Mouse (Mus musculus): ENCODE data around the gene Tyro3. TPM values are rescaled to one million over a fixed set of nuclear protein-coding genes. Genes with fewer than 3 reads are reported as not detected.

Tyro3 gene
- total RNA-seq (2022), result 1 to 10 TPM; 1.7 to 3.3 (median 2.2) TPM

GRCm38 (mm10) chr2:119797279-119797783 lies at the start of gene Tyro3:
Tyro3 (plus strand) TSS chr2:119797733.
- DNase-seq (ENCODE audit: low spot score), result no peak

- no peak for DNase-seq (ENCODE audit: low spot score)
Measured at GRCm38 (mm10) chr2:119749260-119749659, 48.3 kb upstream of the Tyro3 start.

GRCm38 (mm10) chr2:119757601-119758100 lies 39.9 kb upstream of the Tyro3 start:
- DNase-seq (ENCODE audit: low spot score), result no peak

DNA sequence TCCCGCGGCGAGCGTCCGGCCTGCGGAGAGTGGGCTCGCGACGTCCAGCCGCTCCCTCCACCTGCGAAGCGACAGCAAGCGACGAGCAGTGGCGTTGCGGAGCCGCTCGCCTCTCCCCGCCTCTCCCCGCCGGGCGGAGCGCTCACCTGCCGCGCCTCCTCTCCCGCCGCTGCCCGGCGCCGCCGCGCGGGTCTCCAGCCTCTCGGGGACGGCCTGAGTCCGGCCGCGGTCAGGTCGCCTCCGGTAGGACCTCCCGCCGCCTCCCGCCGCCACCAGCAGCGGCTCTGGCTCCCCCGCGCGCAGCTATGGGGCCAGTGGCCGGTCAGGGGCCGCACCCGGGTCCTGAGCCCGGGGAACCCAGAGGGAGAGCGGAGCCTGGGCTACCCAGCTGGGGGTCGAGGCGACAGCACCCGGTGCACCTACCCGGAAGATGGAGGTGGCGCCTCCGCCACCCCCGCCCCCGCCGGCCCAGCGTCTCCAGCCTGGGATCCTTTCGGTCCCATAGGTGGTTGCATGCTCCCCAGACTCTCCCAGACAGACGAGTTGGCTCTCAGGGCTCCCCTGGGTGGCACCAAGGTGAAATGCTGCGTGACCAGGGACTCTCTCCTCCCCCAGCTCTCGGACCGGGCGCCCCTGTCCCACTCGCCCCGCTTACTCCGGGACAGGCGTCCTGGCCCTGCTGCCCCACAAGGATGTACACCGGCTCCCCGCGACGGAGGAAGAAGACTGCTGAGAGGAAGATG lies 39.3 kb upstream of the Tyro3 start:
- DNase-seq (ENCODE audit: low spot score), result no peak

- no peak for DNase-seq (ENCODE audit: low spot score)
Measured at GRCm38 (mm10) chr2:119758844-119759835, 38.4 kb upstream of the Tyro3 start.

DNA sequence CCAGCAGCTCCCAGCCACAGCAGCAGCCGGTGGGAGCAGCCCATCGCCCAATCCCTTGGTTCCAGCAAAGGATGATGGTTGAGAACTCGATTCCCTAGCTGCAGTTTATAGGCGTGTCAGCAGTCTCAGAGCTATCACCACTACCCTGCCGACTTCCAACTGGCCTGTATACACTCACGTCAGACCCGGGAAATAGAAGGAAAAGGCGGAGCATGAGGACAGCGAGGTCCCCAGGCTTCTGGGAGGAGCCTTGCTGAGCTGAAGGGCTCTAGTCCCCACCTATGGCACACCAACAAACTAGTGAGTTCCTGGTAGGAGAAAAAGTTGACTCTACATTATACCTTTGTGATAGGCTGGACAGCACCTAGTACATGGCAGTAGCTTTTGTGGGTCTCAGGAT lies 37.3 kb upstream of the Tyro3 start, which contains the start of gene Ltk:
Ltk (minus strand) TSS at position 181 of the 400 bp plus-strand sequence.
- DNase-seq (ENCODE audit: low spot score), result no peak

DNA sequence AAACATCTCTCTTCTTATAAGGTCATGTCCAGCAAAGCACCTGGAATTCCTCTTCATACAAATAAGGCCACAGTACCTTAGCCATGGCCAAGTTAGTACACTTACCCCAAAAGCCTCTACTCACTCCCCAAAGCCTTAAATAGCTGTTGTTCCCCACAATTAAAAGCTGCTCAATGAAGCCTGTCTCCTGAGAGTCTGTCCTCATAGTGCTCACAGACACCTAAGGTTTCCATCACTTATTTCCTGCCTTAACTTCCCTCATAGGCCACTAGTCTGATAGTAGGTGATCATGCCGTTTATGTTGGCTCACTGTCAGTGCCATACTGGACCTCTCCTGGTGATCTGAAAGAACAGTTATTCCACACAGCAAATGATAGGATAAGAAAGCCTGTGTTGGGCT lies 35.3 kb upstream of the Tyro3 start:
- DNase-seq (ENCODE audit: low spot score), result no peak

DNA sequence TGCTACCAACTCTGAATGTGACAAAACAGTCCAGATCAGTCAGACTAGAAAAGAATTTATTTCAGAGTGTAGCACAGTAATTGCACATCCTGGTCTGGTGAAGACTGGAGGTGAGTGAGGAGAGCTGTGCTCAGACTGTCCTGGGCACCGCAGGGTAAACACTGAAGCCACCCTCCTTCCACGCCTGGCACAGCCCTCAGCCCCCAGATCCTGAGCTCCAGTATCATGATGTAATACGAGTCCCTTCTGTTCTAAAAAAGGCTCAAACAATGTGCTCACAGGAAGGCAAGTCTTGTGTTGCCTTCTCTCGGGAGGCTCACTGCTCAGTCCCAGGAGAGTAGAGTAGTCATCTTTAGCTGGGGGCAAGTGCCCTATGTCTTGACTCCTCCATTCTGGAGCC lies 33.6 kb upstream of the Tyro3 start:
- no peak for DNase-seq (ENCODE audit: low spot score)

- no peak for DNase-seq (ENCODE audit: low spot score)
Measured at GRCm38 (mm10) chr2:119767246-119767645, 30.3 kb upstream of the Tyro3 start.

DNA sequence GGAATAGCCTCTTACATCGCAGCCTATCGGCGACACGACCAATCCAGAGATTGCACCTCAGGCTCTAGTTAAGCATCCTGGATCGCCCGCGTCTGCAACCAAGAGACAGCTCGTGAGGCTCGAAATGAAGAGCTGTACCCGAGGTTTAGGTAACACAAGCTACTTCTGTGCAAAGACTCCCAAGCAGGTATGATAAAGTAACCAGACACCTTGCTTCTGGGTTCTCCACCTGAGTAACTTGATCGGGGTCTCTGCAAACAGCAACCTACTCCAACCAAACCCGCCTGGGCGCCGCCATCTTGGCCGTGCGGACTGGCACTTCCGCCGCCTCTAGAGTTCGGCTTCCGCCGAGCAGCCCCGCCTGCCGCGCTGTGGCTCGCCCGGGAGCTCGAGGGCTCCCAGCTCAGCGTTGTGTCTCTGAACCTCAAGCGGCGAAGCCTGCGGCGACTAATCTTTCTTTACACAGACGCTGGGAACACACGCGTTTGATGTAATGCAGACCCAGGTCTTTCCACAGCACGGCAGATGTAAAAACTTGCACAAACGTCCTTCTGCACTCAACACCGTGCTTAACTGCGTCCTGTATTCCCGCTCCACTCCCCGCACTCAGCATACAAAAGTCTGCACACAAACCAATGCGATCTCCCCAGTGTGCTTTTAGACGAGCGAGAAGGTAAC lies 10.2 kb upstream of the Tyro3 start, which contains the start of gene Rpap1:
Rpap1 (minus strand) TSS at position 332 of the 678 bp plus-strand sequence.
- DNase-seq (ENCODE audit: low spot score), result peak; percentile 79

DNA sequence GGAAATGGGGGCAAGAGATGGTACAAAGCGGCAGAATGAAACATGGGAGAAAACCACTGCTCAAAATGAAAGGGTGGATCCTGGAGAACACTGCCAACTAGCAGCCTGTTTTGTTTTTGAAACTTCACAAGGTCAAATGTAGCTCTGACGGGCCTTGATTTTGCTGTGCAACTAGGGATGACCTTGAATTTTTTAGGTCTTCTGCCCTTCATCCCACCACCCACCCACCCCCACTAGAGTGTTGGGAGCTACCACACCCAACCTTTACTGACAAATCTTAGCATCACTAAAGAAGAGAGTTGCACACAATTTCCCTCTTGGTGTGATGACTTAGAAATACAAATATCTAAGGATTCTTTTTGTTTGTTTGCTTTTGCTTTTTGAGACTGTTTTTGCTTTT lies 7.5 kb upstream of the Tyro3 start:
- DNase-seq (ENCODE audit: low spot score), result no peak

DNA sequence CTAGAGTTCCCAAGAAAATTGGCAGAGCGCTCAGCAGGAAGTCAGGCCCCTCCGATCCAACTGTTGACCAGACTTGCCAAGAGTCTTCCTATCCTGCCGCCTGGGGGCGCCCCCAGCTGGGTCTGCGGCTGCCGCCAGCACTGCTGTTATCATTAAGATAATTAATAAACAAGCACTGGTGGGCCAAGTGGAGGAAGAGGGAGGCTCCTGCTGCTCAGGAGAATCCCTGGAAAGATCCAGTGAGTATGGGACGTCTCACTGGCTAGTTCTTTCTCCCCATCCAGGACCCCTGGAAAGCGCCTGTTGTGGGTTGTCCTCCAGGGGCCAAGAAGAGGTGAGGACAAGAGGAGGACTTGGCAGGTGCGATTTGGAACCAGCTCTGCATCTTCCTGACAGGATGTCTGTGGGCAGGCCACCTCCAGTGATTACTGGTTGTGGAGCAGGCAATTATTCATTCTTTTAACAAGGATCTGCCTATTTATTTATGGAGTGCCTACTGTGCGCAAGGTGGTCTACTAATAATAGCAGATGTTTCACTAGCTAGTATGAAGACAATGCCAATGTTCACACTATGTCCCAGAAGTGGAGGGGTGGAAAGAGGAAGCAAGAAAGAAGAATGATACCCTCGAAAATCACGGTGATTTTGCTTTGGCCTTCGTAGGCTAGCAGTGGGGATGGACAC lies 854 bp downstream of the Tyro3 start:
- peak; percentile 49 for DNase-seq (ENCODE audit: low spot score)

- no peak for DNase-seq (ENCODE audit: low spot score)
Measured at GRCm38 (mm10) chr2:119799181-119799960, 1.8 kb downstream of the Tyro3 start.

GRCm38 (mm10) chr2:119799961-119800550 lies 2.5 kb downstream of the Tyro3 start:
- DNase-seq (ENCODE audit: low spot score), result no peak

DNA sequence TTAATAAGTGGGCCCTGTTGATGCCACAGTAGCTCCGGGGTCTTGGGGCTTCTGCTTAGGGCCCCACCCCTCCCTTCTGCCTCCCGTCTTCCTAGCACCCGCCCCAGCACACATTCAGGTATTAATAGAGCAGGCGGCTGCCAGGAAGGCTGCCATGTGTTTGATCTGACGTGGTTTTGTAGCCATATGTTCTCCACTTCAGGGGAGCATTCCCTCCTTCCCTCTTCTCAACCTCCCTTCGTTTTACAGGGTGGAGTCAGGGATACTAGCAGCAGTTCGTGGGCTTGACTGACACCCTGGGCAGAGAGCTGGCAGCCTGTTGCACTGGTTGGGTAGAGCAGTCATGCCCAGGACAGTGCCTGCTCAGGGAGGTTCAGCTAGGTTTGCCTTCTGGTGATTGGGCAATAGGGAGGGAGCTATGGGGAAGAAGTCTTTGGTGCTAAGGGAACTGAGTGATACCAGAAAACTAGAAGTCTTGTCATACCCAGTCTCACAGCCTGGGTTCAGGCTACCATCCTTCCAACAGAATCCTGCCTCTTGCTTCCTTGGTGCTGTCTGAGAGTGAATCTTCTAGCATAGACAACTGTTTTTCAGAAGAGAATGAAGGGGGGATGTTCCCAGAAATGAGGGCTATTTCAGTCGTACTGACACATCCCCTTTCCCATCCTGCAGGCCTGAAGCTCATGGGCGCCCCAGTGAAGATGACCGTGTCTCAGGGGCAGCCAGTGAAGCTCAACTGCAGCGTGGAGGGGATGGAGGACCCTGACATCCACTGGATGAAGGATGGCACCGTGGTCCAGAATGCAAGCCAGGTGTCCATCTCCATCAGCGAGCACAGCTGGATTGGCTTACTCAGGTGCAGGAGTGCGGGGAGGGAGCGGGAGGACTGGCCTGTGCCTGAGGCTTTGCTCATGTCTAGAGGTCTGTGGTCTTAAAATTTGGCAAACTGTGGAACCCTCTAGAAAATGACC lies 3.6 kb downstream of the Tyro3 start:
- no peak for DNase-seq (ENCODE audit: low spot score)

GRCm38 (mm10) chr2:119802767-119803617 lies 5.5 kb downstream of the Tyro3 start:
- no peak for DNase-seq (ENCODE audit: low spot score)

DNA sequence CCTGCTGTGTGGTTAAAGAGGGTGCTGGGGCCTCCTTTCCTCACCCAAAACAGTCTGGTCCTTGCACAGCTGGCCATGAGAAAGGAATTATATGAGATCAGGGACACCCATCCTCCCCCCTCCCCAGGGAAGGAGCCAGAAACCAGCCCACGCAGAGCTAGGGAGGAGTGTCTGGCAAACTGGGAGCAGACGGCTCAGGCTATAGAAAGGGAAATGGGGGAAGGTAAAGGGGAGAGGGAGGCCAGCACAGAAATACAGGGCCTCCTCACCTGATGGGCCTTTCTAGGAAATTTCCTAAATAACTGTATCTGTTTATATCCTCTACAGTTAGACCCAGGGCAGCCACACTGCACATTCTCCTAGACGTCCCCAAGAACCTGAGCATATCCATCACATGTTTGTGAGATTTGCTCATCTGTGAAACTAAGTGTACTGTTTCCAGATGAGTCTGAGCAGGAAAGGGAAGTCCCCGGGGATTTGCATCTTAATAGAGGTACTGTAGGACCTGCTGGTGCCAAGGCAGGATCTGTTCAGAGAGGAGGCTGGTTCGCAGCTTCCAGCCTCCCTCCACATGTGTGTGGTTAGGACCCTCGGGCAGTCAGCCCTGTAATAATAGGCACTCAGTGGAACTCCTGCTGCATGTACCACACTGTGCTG lies 6.2 kb downstream of the Tyro3 start:
- DNase-seq (ENCODE audit: low spot score), result no peak

Data from heart, adult 8-10 months (tissue).